Mouse (Mus musculus): ENCODE data around the gene Dok5. TPM values are rescaled to one million over a fixed set of nuclear protein-coding genes. Genes with fewer than 3 reads are reported as not detected.

The Dok5 gene
- polyA plus RNA-seq, 2 experiments from 2014 or later: not detected

GRCm38 (mm10) chr2:170863201-170863600, 131.6 kb downstream of the Dok5 start:
- no peak for ATAC-seq

- no peak for ATAC-seq
Observed at GRCm38 (mm10) chr2:170864043-170864442, 132.4 kb downstream of the Dok5 start.

- no peak for ATAC-seq
Observed at GRCm38 (mm10) chr2:170864820-170865219, 133.2 kb downstream of the Dok5 start.

GRCm38 (mm10) chr2:170870566-170870965, 139.0 kb downstream of the Dok5 start:
- no peak for ATAC-seq

GRCm38 (mm10) chr2:170871469-170871868, 139.9 kb downstream of the Dok5 start:
- ATAC-seq: no peak

GRCm38 (mm10) chr2:170873382-170873781, 141.8 kb downstream of the Dok5 start:
- no peak for ATAC-seq

GRCm38 (mm10) chr2:170877515-170877914, 145.9 kb downstream of the Dok5 start:
- ATAC-seq: no peak

- ATAC-seq: no peak
Observed at GRCm38 (mm10) chr2:170877936-170878335, 146.3 kb downstream of the Dok5 start.

- ATAC-seq: no peak
Observed at GRCm38 (mm10) chr2:170884209-170884801, 152.7 kb downstream of the Dok5 start.

GRCm38 (mm10) chr2:170887984-170888383, 156.4 kb downstream of the Dok5 start:
- ATAC-seq: no peak

GRCm38 (mm10) chr2:170895096-170895495, 163.5 kb downstream of the Dok5 start:
- ATAC-seq: no peak

- ATAC-seq: no peak
Observed at GRCm38 (mm10) chr2:170902204-170903028, 170.8 kb downstream of the Dok5 start.

- no peak for ATAC-seq
Observed at GRCm38 (mm10) chr2:170903029-170903306, 171.4 kb downstream of the Dok5 start.

- no peak for ATAC-seq
Observed at GRCm38 (mm10) chr2:170903367-170903766, 171.8 kb downstream of the Dok5 start.

- ATAC-seq: no peak
Observed at GRCm38 (mm10) chr2:170912589-170913223, 181.1 kb downstream of the Dok5 start.

- ATAC-seq: no peak
Observed at GRCm38 (mm10) chr2:170913863-170914262, 182.3 kb downstream of the Dok5 start.

- ATAC-seq: no peak
Observed at GRCm38 (mm10) chr2:170915646-170916045, 184.0 kb downstream of the Dok5 start.

- no peak for ATAC-seq
Observed at GRCm38 (mm10) chr2:170922260-170922659, 190.7 kb downstream of the Dok5 start.

GRCm38 (mm10) chr2:170924131-170924530, 192.5 kb downstream of the Dok5 start:
- ATAC-seq: no peak

- no peak for ATAC-seq
Observed at GRCm38 (mm10) chr2:170926237-170926636, 194.6 kb downstream of the Dok5 start.

All from activated CD4-positive, CD25-positive, alpha-beta regulatory T cell, adult 4 months (primary cell).